Mouse (Mus musculus): Measurements from ENCODE around the gene Fnbp4. TPM values are rescaled to one million over a fixed set of nuclear protein-coding genes. Genes with fewer than 3 reads are reported as not detected.

Fnbp4 gene
- total and polyA plus RNA-seq, 3 experiments = 33.6 to 74.0 (median 48.8) TPM

DNA sequence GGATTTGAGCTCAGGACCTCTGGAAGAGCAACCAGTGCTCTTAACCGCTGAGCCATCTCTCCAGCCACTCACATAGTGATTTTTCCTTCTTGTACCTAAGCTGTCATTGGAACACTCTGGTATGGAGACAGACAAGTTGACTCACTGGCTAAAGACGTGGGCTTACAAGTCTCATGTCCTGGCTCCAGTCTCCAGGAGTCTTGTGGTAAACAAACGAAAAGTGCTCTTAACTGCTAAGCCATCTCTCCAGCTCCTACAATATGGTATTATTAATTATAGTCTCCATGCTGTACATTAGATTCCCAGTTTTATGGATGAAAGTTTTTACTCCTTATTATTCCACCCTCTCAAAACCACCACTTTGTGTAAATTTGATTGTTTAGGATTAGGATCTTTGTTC, 20.0 kb downstream of the Fnbp4 start:
- no peaks in the 10 kb centered on the region for H3K9me3 ChIP-seq (replicated peaks; ENCODE audit: low read length)
- H3K4me1 ChIP-seq (ENCODE audit: control insufficient read depth in 1 of 2, insufficient read depth in 2 of 2) = no peaks in the 10 kb centered on the region
- dilution Hi-C loops (cut with MboI; ENCODE audit: extremely low pct_ligation_motif_present, extremely low pct_unique_long_range_greater_than_20kb, low sequenced_read_pairs) = no loop called here
- no peak for DNase-seq (ENCODE audit: extremely low read depth)
- TF ChIP-seq HCFC1 (IDR thresholded peaks at IDR 0.05; ENCODE audit: low read depth, low read length) (no peak), MXI1 (IDR thresholded peaks at IDR 0.05; ENCODE audit: low read depth, low read length) (no peak), ZNF384 (IDR thresholded peaks at IDR 0.05; ENCODE audit: low read depth, low read length) (no peak), POLR2A (IDR thresholded peaks at IDR 0.05; ENCODE audit: low read depth, low read length) (no peak), TCF12 (IDR thresholded peaks at IDR 0.05; ENCODE audit: low read depth, low read length) (no peak)
- H3K27me3 ChIP-seq (replicated peaks) = no peaks in the 10 kb centered on the region
- H3K36me3 ChIP-seq (replicated peaks in 1 of 2; ENCODE audit: control insufficient read depth in 1 of 2, insufficient read depth in 1 of 2, low read length in 1 of 2) = peaks cover 65 to 94% of the 10 kb centered on the region in 2 experiments
- peaks cover 27% of the 10 kb centered on the region for H3K79me2 ChIP-seq (replicated peaks; ENCODE audit: control insufficient read depth, extremely low read depth, insufficient read depth, poor library complexity, severe bottlenecking)
- H3K9ac ChIP-seq (ENCODE audit: insufficient read depth, low read depth) = no peak overlapping the region
- H3K4me3 ChIP-seq (replicated peaks in 1 of 3; ENCODE audit: low read depth in 2 of 3, low read length in 2 of 3, poor library complexity in 1 of 3) = no peak overlapping the region
- in situ Hi-C loops (cut with MboI; ENCODE audit: low pct_ligation_motif_present, low pct_unique_long_range_greater_than_20kb, low sequenced_read_pairs) = loop anchor here (10.0 kb wide), 1 partner anchor 80 kb away; no protein-coding TSS in a partner anchor
- no peak overlapping the region for H3K4me2 ChIP-seq (ENCODE audit: insufficient read depth, low read depth, poor library complexity, severe bottlenecking)
- no peak overlapping the region for H3K27ac ChIP-seq (ENCODE audit: insufficient read depth, low read depth)

DNA sequence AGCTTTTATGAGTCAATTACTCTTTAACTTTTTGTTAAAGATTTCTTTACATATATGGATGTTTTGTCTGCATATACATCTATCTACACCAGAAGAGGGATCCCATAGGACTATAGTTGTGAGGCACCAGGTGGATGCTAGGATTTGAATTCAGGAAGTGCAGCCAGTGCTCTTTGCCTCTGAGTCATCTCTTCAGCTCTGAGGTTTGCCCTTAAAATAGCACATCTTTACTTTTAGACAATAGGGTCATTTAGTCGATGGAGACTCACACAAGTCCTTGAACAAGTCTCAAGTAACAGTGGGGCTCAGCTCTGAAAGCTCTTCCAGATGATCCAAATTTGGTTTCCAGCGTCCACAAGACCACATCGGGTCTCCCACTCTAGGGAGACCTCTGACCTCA, 36.2 kb downstream of the Fnbp4 start:
- in situ Hi-C loops (cut with MboI; ENCODE audit: low pct_ligation_motif_present, low pct_unique_long_range_greater_than_20kb, low sequenced_read_pairs) = no loop called here
- no peaks in the 10 kb centered on the region for H3K9me3 ChIP-seq (replicated peaks; ENCODE audit: low read length)
- peaks cover 34 to 62% of the 10 kb centered on the region in 2 experiments for H3K36me3 ChIP-seq (replicated peaks in 1 of 2; ENCODE audit: control insufficient read depth in 1 of 2, insufficient read depth in 1 of 2, low read length in 1 of 2)
- H3K27me3 ChIP-seq (replicated peaks) = no peaks in the 10 kb centered on the region
- dilution Hi-C loops (cut with MboI; ENCODE audit: extremely low pct_ligation_motif_present, extremely low pct_unique_long_range_greater_than_20kb, low sequenced_read_pairs) = no loop called here
- H3K4me1 ChIP-seq (ENCODE audit: control insufficient read depth in 1 of 2, insufficient read depth in 2 of 2) = peaks cover 0 to 52% of the 10 kb centered on the region in 2 experiments; a peak in 2 of 4 replicates
- H3K4me2 ChIP-seq (ENCODE audit: insufficient read depth, low read depth, poor library complexity, severe bottlenecking) = peak overlapping the region; percentile 21; the same call in 1 of the 2 replicates
- no peak overlapping the region for H3K4me3 ChIP-seq (replicated peaks in 1 of 3; ENCODE audit: low read depth in 2 of 3, low read length in 2 of 3, poor library complexity in 1 of 3)
- no peak overlapping the region for H3K9ac ChIP-seq (ENCODE audit: insufficient read depth, low read depth)
- TF ChIP-seq USF1 (IDR thresholded peaks at IDR 0.05; ENCODE audit: low read depth, low read length) (no peak), NELFE (IDR thresholded peaks at IDR 0.05; ENCODE audit: low read depth, low read length) (0 out of 2 replicates have a peak, but pooled peaks have one; percentile 22), ZMIZ1 (IDR thresholded peaks at IDR 0.05; ENCODE audit: low read depth, low read length) (no peak), ETS1 (conservative IDR thresholded peaks at IDR 0.05; ENCODE audit: low read depth, low read length) (peak; percentile 53; the same call in 1 of the 2 replicates), JUN (IDR thresholded peaks at IDR 0.05; ENCODE audit: insufficient read depth, low read depth, low read length) (peak; percentile 47; the same call in 1 of the 2 replicates), JUND (conservative IDR thresholded peaks at IDR 0.05; ENCODE audit: low read depth, low read length) (peak; percentile 68), ZC3H11A (IDR thresholded peaks at IDR 0.05; ENCODE audit: low read depth, low read length) (no peak), IRF4 (IDR thresholded peaks at IDR 0.05; ENCODE audit: low read depth, low read length) (peak; percentile 71), MEF2A (IDR thresholded peaks at IDR 0.05; ENCODE audit: borderline replicate concordance, low read depth, low read length) (peak; percentile 91), ELF1 (IDR thresholded peaks at IDR 0.05; ENCODE audit: low read depth, low read length) (peak; percentile 68), USF2 (conservative IDR thresholded peaks at IDR 0.05; ENCODE audit: low read depth, low read length) (no peak), EP300 (IDR thresholded peaks at IDR 0.05; ENCODE audit: low read length) (peak; percentile 65), MAZ (IDR thresholded peaks at IDR 0.05; ENCODE audit: low read depth, low read length) (no peak)
- 0 out of 2 replicates have a peak, but pooled peaks cover 6% of the 10 kb centered on the region for H3K79me2 ChIP-seq (replicated peaks; ENCODE audit: control insufficient read depth, extremely low read depth, insufficient read depth, poor library complexity, severe bottlenecking)
- no peak overlapping the region for H3K27ac ChIP-seq (ENCODE audit: insufficient read depth, low read depth)
- peak; percentile 59 for DNase-seq (ENCODE audit: extremely low read depth)
